In genomic region chr8:9971866-9972265, GRCm38 (mm10) we compare ENCODE assay signal across 22 mouse cellular contexts.
"Had no signal": no experiment of that assay in that cellular context is flagged by ENCODE, and none has a peak within 500 bp of the region (broad histone marks: within the 10 kb centered on the region; RNA-seq: fewer than 3 reads in every experiment).

No protein-coding gene starts in this region.

- DNase-seq: gastrocnemius, postnatal 14 days; gastrocnemius, postnatal 36 days; heart, adult 11 months; heart, adult 2 months; heart, postnatal 14 days; heart, postnatal 36 days; kidney, adult 18-20 months; kidney, adult 8-10 months; kidney, postnatal 10 days; kidney, postnatal 25 days; kidney, postnatal 4 days; layer of hippocampus, adult 9-11 months; layer of hippocampus, postnatal 36 days; left cerebral cortex, postnatal 4 days had no signal

- H3K27me3 ChIP-seq: heart, embryonic 13.5 days; heart, embryonic 15.5 days; hindbrain, embryonic 13.5 days; hindbrain, embryonic 15.5 days; intestine, embryonic 15.5 days; limb, embryonic 13.5 days; limb, embryonic 15.5 days had no signal

- H3K4me3 ChIP-seq: heart, adult 2 months; heart, embryonic 13.5 days; heart, embryonic 15.5 days; hindbrain, embryonic 13.5 days; hindbrain, embryonic 15.5 days; intestine, embryonic 15.5 days; limb, embryonic 13.5 days; limb, embryonic 15.5 days had no signal

- H3K27ac ChIP-seq: heart, adult 2 months; heart, embryonic 13.5 days; heart, embryonic 15.5 days; hindbrain, embryonic 13.5 days; hindbrain, embryonic 15.5 days; hindbrain, postnatal 0 days; intestine, embryonic 15.5 days; limb, embryonic 13.5 days; limb, embryonic 15.5 days had no signal
